Mouse (Mus musculus) cerebellum, adult 2 months (tissue): ENCODE measurements at regions not wholly inside any gene's neighbourhood (a gene's known extent, or its start where the extent isn't known, plus 50 kb on each side); places are given as distances from the start of the nearest gene placed in this dataset.

ENCODE experiments used
- DNase-seq, 2 experiments: peaks; one replicate each; pipeline ENCODE4 v3.0.0; 2021
- H3K27ac ChIP-seq: fragments of 200-500 bp; 2 replicates; pipeline ENCODE4 v1.5.1; 2012; ENCODE audit warnings: low read length, control low read depth, inconsistent platforms; ENCODE audit not compliant: insufficient read depth
- H3K27me3 ChIP-seq: fragments of 200-500 bp; 2 replicates; pipeline ENCODE4 v1.6.1; 2012; ENCODE audit warnings: inconsistent platforms, mild to moderate bottlenecking, low read length, moderate library complexity; ENCODE audit not compliant: control insufficient read depth, insufficient read depth
- H3K4me1 ChIP-seq: fragments of 200-500 bp; 2 replicates; pipeline ENCODE4 v1.6.1; 2011; ENCODE audit warnings: low read length; ENCODE audit not compliant: control insufficient read depth, insufficient read depth
- H3K4me3 ChIP-seq: fragments of 200-500 bp; replicated peaks from 2 replicates; pipeline ENCODE3; 2011; ENCODE audit warnings: mild to moderate bottlenecking, low read depth, low read length, control low read depth; ENCODE audit not compliant: insufficient read depth
- CTCF ChIP-seq: fragments of 200-500 bp; IDR thresholded peaks from 2 replicates; pipeline ENCODE4 v1.5.1; 2011; ENCODE audit warnings: low read depth, mild to moderate bottlenecking, control low read depth, low read length, moderate library complexity, borderline replicate concordance; ENCODE audit not compliant: insufficient read depth
- POLR2A ChIP-seq: fragments of 200-500 bp; IDR thresholded peaks from 2 replicates; pipeline ENCODE4 v1.6.1; 2011; ENCODE audit warnings: low read length, control low read depth, borderline replicate concordance; ENCODE audit not compliant: insufficient read depth
- WGBS: fragments of 180-500 bp; shearing (Covaris S2); methylation state at CpG from one replicate; pipeline ENCODE4 v1.1.7; 2018; 5-methylcytosine and 5-hydroxymethylcytosine counted together

- DNase-seq, result no peak
- 80% methylated on average over 7 of the region's 7 CpGs for WGBS
- no peak for TF ChIP-seq POLR2A
- no peak for TF ChIP-seq CTCF
- H3K4me3 ChIP-seq, result no peak overlapping the region
- H3K27ac ChIP-seq, result no peak overlapping the region
- peaks cover 6% of the 10 kb centered on the region; the same call in 1 of the 2 replicates for H3K4me1 ChIP-seq
- H3K27me3 ChIP-seq, result no peaks in the 10 kb centered on the region
Observed at GRCm38 (mm10) chr4:140463296-140463695, 202.5 kb downstream of the Arhgef10l start.

GRCm38 (mm10) chr4:140461317-140461716 lies 204.5 kb downstream of the Arhgef10l start:
- no peak for TF ChIP-seq CTCF
- TF ChIP-seq POLR2A, result no peak
- H3K4me3 ChIP-seq, result no peak overlapping the region
- DNase-seq, result no peak
- H3K27ac ChIP-seq, result no peak overlapping the region
- 76% methylated on average over 16 of the region's 16 CpGs for WGBS
- peaks cover 4% of the 10 kb centered on the region; the same call in 1 of the 2 replicates for H3K4me1 ChIP-seq
- H3K27me3 ChIP-seq, result no peaks in the 10 kb centered on the region

GRCm38 (mm10) chr4:140449062-140449461 lies 202.5 kb upstream of the Igsf21 start:
- TF ChIP-seq POLR2A (no peak), CTCF (no peak)
- DNase-seq, result no peak
- no peak overlapping the region for H3K4me3 ChIP-seq
- WGBS, result 69% methylated on average over 10 of the region's 10 CpGs
- H3K27me3 ChIP-seq, result no peaks in the 10 kb centered on the region
- H3K4me1 ChIP-seq, result peaks cover 7% of the 10 kb centered on the region
- no peak overlapping the region for H3K27ac ChIP-seq

GRCm38 (mm10) chr4:140446455-140446854 lies 199.9 kb upstream of the Igsf21 start:
- no peak for DNase-seq
- Histone ChIP-seq H3K4me1 (peaks cover 3% of the 10 kb centered on the region; the same call in 1 of the 2 replicates), H3K4me3 (no peak overlapping the region), H3K27ac (no peak overlapping the region), H3K27me3 (no peaks in the 10 kb centered on the region)
- WGBS, result 79% methylated on average over 6 of the region's 6 CpGs
- TF ChIP-seq POLR2A (no peak), CTCF (no peak)

- peaks cover 3% of the 10 kb centered on the region; the same call in 1 of the 2 replicates for H3K4me1 ChIP-seq
- no peak overlapping the region for H3K27ac ChIP-seq
- H3K4me3 ChIP-seq, result no peak overlapping the region
- TF ChIP-seq POLR2A (no peak), CTCF (no peak)
- no peaks in the 10 kb centered on the region for H3K27me3 ChIP-seq
- 88% methylated on average over 5 of the region's 5 CpGs for WGBS
- no peak for DNase-seq
Observed at GRCm38 (mm10) chr4:140445931-140446330, 199.3 kb upstream of the Igsf21 start.

- TF ChIP-seq CTCF, result no peak
- TF ChIP-seq POLR2A, result no peak
- Histone ChIP-seq H3K4me3 (no peak overlapping the region), H3K27ac (no peak overlapping the region), H3K27me3 (no peaks in the 10 kb centered on the region), H3K4me1 (peaks cover 3% of the 10 kb centered on the region; the same call in 1 of the 2 replicates)
- no peak for DNase-seq
- WGBS, result 66% methylated on average over 6 of the region's 6 CpGs
Observed at GRCm38 (mm10) chr4:140443221-140443620, 196.6 kb upstream of the Igsf21 start.

GRCm38 (mm10) chr4:140441805-140442204 lies 195.2 kb upstream of the Igsf21 start:
- Histone ChIP-seq H3K4me3 (no peak overlapping the region), H3K4me1 (peaks cover 3% of the 10 kb centered on the region; the same call in 1 of the 2 replicates), H3K27me3 (no peaks in the 10 kb centered on the region), H3K27ac (no peak overlapping the region)
- DNase-seq, result no peak
- 31% methylated on average over 8 of the region's 8 CpGs for WGBS
- TF ChIP-seq POLR2A (no peak), CTCF (no peak)

GRCm38 (mm10) chr4:140439856-140440255 lies 193.3 kb upstream of the Igsf21 start:
- H3K27me3 ChIP-seq, result no peaks in the 10 kb centered on the region
- H3K4me3 ChIP-seq, result no peak overlapping the region
- H3K4me1 ChIP-seq, result peaks cover 3% of the 10 kb centered on the region; the same call in 1 of the 2 replicates
- TF ChIP-seq CTCF (no peak), POLR2A (no peak)
- no peak overlapping the region for H3K27ac ChIP-seq
- DNase-seq, result no peak
- WGBS, result 48% methylated on average over 3 of the region's 3 CpGs

GRCm38 (mm10) chr4:140436030-140436429 lies 189.4 kb upstream of the Igsf21 start:
- WGBS, result 78% methylated on average over 3 of the region's 3 CpGs
- Histone ChIP-seq H3K4me1 (no peaks in the 10 kb centered on the region), H3K27ac (no peak overlapping the region), H3K4me3 (no peak overlapping the region), H3K27me3 (no peaks in the 10 kb centered on the region)
- TF ChIP-seq CTCF, result no peak
- no peak for TF ChIP-seq POLR2A
- DNase-seq, result no peak
